ENCODE assay signal across 9 mouse cellular contexts in genomic region chr9:46314507-46314906, GRCm38 (mm10). TPM values are rescaled to one million over a fixed set of nuclear protein-coding genes. Genes with fewer than 3 reads are reported as not detected.
DNase-seq lines count a peak whose midpoint lies in the region; ATAC-seq and TF ChIP-seq lines count a peak whose summit lies in the region.
"Had no signal": no experiment of that assay in that cellular context is flagged by ENCODE, and none has a peak within 500 bp of the region (broad histone marks: within the 10 kb centered on the region; RNA-seq: fewer than 3 reads in every experiment).

No protein-coding gene starts in this region.

- no peak for TF ChIP-seq EP300 in ES-Bruce4 (IDR thresholded peaks at IDR 0.05; ENCODE audit: insufficient read depth, low read depth, low read length)

- peak; percentile 99 for TF ChIP-seq CTCF in ES-Bruce4 (IDR thresholded peaks at IDR 0.05; ENCODE audit: low read depth, low read length)
- TF ChIP-seq CTCF in layer of hippocampus, adult 2 months (conservative IDR thresholded peaks at IDR 0.05), result peak; percentile 92

- no peak for TF ChIP-seq POLR2A in ES-Bruce4 (IDR thresholded peaks at IDR 0.05; ENCODE audit: insufficient read depth, low read length)

- no peaks in the 10 kb centered on the region for H3K9me3 ChIP-seq in ES-Bruce4 (replicated peaks; ENCODE audit: control insufficient read depth, insufficient read depth, low read length, poor library complexity, severe bottlenecking)
- no peaks in the 10 kb centered on the region for H3K9me3 ChIP-seq in embryonic facial prominence, embryonic 14.5 days (ENCODE audit: control insufficient read depth, low read length)

- WGBS in embryonic facial prominence, embryonic 14.5 days, result 8% methylated on average over 4 of the region's 4 CpGs

- no peak overlapping the region for H3K27ac ChIP-seq in ES-Bruce4 (ENCODE audit: insufficient read depth, low read length)
- H3K27ac ChIP-seq in embryonic facial prominence, embryonic 14.5 days (replicated peaks; ENCODE audit: low read depth, low read length), result no peak overlapping the region
- H3K27ac ChIP-seq in layer of hippocampus, adult 2 months, result peak overlapping the region; percentile 93
- H3K27ac ChIP-seq: heart, embryonic 13.5 days had no signal

- H3K4me2 ChIP-seq in embryonic facial prominence, embryonic 14.5 days (ENCODE audit: low read depth, low read length), result no peak overlapping the region
- H3K4me2 ChIP-seq: heart, embryonic 13.5 days had no signal

- DNase-seq in adrenal gland, postnatal 4 days (ENCODE audit: low spot score in 2 of 2), result peak; percentile 22 to 24
- peak; percentile 73 for DNase-seq in embryonic facial prominence, embryonic 14.5 days (ENCODE audit: low spot score)
- peak; percentile 72 to 77 for DNase-seq in layer of hippocampus, adult 2 months (ENCODE audit: low spot score in 2 of 2)
- peak; percentile 65 for DNase-seq in lung, postnatal 25 days (ENCODE audit: low spot score)
- peak; percentile 63 for DNase-seq in retina, adult 2 months (ENCODE audit: low read depth, low spot score)
- DNase-seq in thymus, postnatal 25 days, result peak; percentile 63

- 0 out of 2 replicates have a peak, but pooled peaks have one; percentile 48 for ATAC-seq in embryonic facial prominence, embryonic 14.5 days (ENCODE audit: low read depth)
- peak; percentile 53 to 87 for ATAC-seq in hematopoietic stem cell, adult 5-6 weeks (replicated peaks in 1 of 2; ENCODE audit: insufficient read depth in 1 of 2, low FRiP score in 2 of 2, low TSS enrichment in 1 of 2, low read depth in 1 of 2, poor library complexity in 2 of 2, severe bottlenecking in 2 of 2)

- no peak overlapping the region for H3K9ac ChIP-seq in ES-Bruce4 (ENCODE audit: low read depth, poor library complexity, severe bottlenecking)
- no peak overlapping the region for H3K9ac ChIP-seq in embryonic facial prominence, embryonic 14.5 days (ENCODE audit: low read depth, low read length)
- H3K9ac ChIP-seq: heart, embryonic 13.5 days had no signal

- no peaks in the 10 kb centered on the region for H3K27me3 ChIP-seq in ES-Bruce4 (ENCODE audit: control insufficient read depth, insufficient read depth, low read length, poor library complexity, severe bottlenecking)
- H3K27me3 ChIP-seq in embryonic facial prominence, embryonic 14.5 days (replicated peaks; ENCODE audit: control insufficient read depth, insufficient read depth, low read length), result no peaks in the 10 kb centered on the region

- no peaks in the 10 kb centered on the region for H3K36me3 ChIP-seq in ES-Bruce4 (ENCODE audit: control insufficient read depth, insufficient read depth, low read length, poor library complexity, severe bottlenecking)
- no peaks in the 10 kb centered on the region for H3K36me3 ChIP-seq in embryonic facial prominence, embryonic 14.5 days (ENCODE audit: control insufficient read depth, insufficient read depth, low read length)
- H3K36me3 ChIP-seq: heart, embryonic 13.5 days had no signal

- H3K4me1 ChIP-seq in ES-Bruce4 (ENCODE audit: control insufficient read depth, insufficient read depth, low read length), result no peaks in the 10 kb centered on the region
- no peaks in the 10 kb centered on the region for H3K4me1 ChIP-seq in embryonic facial prominence, embryonic 14.5 days (ENCODE audit: control insufficient read depth, insufficient read depth, low read length)

- no peak overlapping the region for H3K4me3 ChIP-seq in ES-Bruce4 (ENCODE audit: low read depth, low read length)
- H3K4me3 ChIP-seq in embryonic facial prominence, embryonic 14.5 days (ENCODE audit: low read depth, low read length), result no peak overlapping the region
- no peak overlapping the region for H3K4me3 ChIP-seq in layer of hippocampus, adult 2 months
- H3K4me3 ChIP-seq: heart, embryonic 13.5 days had no signal

RNA-seq across cellular contexts. Expression of gene 4931429L15Rik, which starts 5.3 kb away (rescaled TPM):
- not detected in 2 replicates for polyA plus RNA-seq in ES-Bruce4 (2011; ENCODE audit: insufficient read depth, insufficient read length, low read depth, missing spikeins)
- total RNA-seq in adrenal gland, postnatal 4 days (2021), result not detected
- not detected in 2 replicates for polyA plus RNA-seq in embryonic facial prominence, embryonic 14.5 days (2014; fragmentation: Nextera tagmentation; extraction: Ambion mirVana)
- not detected in 2 replicates for total RNA-seq in hematopoietic stem cell, adult 5-6 weeks (2017)
- not detected for total RNA-seq in layer of hippocampus, adult 2 months (2021)
- polyA plus RNA-seq: heart, embryonic 13.5 days had no signal

RNA-seq across cellular contexts. Expression of gene Bud13, which starts 31.7 kb away (rescaled TPM):
- polyA plus RNA-seq in ES-Bruce4 (2011; ENCODE audit: insufficient read depth, insufficient read length, low read depth, missing spikeins), result 26.4 and 28.5 TPM in 2 replicates
- total RNA-seq in adrenal gland, postnatal 4 days (2021), result 10 to 100 TPM; 14.2 to 17.0 TPM
- 19.1 and 23.3 TPM in 2 replicates for polyA plus RNA-seq in embryonic facial prominence, embryonic 14.5 days (2014; fragmentation: Nextera tagmentation; extraction: Ambion mirVana)
- 20.6 TPM in 2 replicates for total RNA-seq in hematopoietic stem cell, adult 5-6 weeks (2017)
- total RNA-seq in layer of hippocampus, adult 2 months (2021), result 10 to 100 TPM; 13.5 to 14.4 TPM

RNA-seq across cellular contexts. Expression of gene Zpr1, which starts 41.6 kb away (rescaled TPM):
- 69.0 and 69.1 TPM in 2 replicates for polyA plus RNA-seq in ES-Bruce4 (2011; ENCODE audit: insufficient read depth, insufficient read length, low read depth, missing spikeins)
- 10 to 100 TPM; 36.4 to 39.4 TPM for total RNA-seq in adrenal gland, postnatal 4 days (2021)
- 54.2 and 54.6 TPM in 2 replicates for polyA plus RNA-seq in embryonic facial prominence, embryonic 14.5 days (2014; fragmentation: Nextera tagmentation; extraction: Ambion mirVana)
- total RNA-seq in hematopoietic stem cell, adult 5-6 weeks (2017), result 59.3 and 82.4 TPM in 2 replicates
- 10 to 100 TPM; 34.4 to 41.1 TPM for total RNA-seq in layer of hippocampus, adult 2 months (2021)

RNA-seq across cellular contexts. Expression of gene Apoa5, which starts 46.1 kb away (rescaled TPM):
- not detected in 2 replicates for polyA plus RNA-seq in ES-Bruce4 (2011; ENCODE audit: insufficient read depth, insufficient read length, low read depth, missing spikeins)
- total RNA-seq in adrenal gland, postnatal 4 days (2021), result 10 to 100 TPM in 1 of 2 experiments, 1 to 10 TPM in 1; 2.1 to 34.3 TPM
- polyA plus RNA-seq in embryonic facial prominence, embryonic 14.5 days (2014; fragmentation: Nextera tagmentation; extraction: Ambion mirVana), result not detected in 2 replicates
- total RNA-seq in hematopoietic stem cell, adult 5-6 weeks (2017), result not detected in 2 replicates
- not detected for total RNA-seq in layer of hippocampus, adult 2 months (2021)
- polyA plus RNA-seq: heart, embryonic 13.5 days had no signal

Comparison
In these comparisons a context has a peak if more than half of its experiments do, and no peak if none do; other contexts are left out.
1. DNase-seq: peak in every context shown above with its lines; median percentile 74 in layer of hippocampus, adult 2 months; 73 in embryonic facial prominence, embryonic 14.5 days; 65 in lung, postnatal 25 days; 63 in retina, adult 2 months; 63 in thymus, postnatal 25 days; 23 in adrenal gland, postnatal 4 days.